Mouse (Mus musculus) gastrocnemius, adult 18-20 months (tissue): ENCODE data around the gene Mid1. TPM values are rescaled to one million over a fixed set of nuclear protein-coding genes. Genes with fewer than 3 reads are reported as not detected.

ENCODE experiments used
- DNase-seq: peaks from one replicate; pipeline ENCODE4 v3.0.0; 2021; ENCODE audit warnings: low spot score
- long read RNA-seq, 2 experiments: library from polyadenylated mRNA; stranded (forward); transcript quantifications; one replicate each; pipeline ENCODE4 v2.0.0; 2021
- total RNA-seq, 2 experiments: library from RNA; stranded (reverse); gene quantifications; 2 replicates each; pipeline ENCODE4 v1.2.3; 2021

Gene Mid1
- 1 to 10 TPM; 3.7 to 7.3 TPM for total RNA-seq
- long read RNA-seq, experiment 1, partial matches to known transcripts = 1 of 11 reads
- long read RNA-seq, experiment 1, other reads (novel, unspliced or antisense) = 10 of 11 reads
- long read RNA-seq, experiment 2, partial matches to known transcripts = 0 of 3 reads
- long read RNA-seq, experiment 2, other reads (novel, unspliced or antisense) = 3 of 3 reads

DNA sequence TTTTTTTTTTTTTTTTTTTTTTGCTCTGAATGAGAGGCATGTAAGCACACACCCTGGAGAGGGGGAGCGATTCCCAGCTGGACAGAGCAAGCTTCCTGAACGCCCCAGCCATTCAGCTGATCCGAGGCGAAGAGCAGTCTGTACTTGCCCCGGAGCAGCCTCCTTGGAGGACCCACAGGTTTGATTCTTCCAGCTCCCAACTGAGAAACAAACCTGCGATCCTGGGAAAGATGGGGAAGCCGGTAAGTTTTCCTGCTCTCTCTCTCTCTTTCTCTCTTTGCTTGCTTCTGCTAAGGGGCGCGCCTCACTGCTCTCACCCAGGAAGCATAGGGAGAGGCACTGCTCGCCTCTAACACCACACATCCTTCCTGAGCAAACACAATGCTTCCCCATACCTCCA, at the start of gene Mid1:
Mid1 (plus strand) TSS at position 69 of the 400 bp plus-strand sequence.
- peak; percentile 13 for DNase-seq

DNA sequence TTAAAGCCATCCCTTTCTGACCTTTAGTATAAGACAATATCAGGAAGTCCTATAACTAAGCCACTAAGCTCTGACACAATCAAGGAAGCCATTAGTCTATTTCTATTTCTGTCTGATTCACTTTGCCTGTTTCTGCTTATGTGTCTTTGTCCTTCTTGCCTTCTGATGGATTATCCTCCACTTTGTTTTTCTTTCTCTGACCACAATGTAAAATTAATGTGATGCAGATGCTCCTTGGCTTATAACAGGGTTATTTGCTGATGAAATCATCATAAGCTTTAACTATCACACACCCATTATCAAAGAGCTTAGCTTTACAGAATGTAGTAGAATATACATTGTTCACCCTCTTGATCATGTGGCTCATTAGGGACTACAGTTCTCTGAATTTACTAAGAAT, 11.9 kb upstream of the Mid1 start:
- DNase-seq = no peak

DNA sequence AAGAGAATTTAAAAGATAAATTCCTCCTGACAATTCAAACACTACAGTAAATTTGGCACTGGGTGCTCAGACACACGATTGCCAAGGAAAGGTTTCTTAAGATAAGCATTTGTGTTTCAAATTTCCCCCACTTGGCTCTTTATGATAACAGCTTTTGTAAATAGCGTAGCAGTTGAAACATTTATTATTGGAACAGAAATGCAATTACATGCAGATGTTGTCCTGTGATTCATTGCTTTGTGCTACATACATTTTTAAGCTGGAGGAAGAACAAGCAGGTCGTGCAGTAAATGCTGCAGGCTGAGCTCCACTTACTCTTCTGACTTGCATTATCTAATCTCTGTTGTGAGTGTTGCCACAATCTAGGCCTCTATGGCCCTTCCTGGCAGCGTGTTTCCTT, 8.7 kb upstream of the Mid1 start:
- DNase-seq = no peak

GRCm38 (mm10) chrX:169685731-169686130, 732 bp downstream of the Mid1 start:
- no peak for DNase-seq

DNA sequence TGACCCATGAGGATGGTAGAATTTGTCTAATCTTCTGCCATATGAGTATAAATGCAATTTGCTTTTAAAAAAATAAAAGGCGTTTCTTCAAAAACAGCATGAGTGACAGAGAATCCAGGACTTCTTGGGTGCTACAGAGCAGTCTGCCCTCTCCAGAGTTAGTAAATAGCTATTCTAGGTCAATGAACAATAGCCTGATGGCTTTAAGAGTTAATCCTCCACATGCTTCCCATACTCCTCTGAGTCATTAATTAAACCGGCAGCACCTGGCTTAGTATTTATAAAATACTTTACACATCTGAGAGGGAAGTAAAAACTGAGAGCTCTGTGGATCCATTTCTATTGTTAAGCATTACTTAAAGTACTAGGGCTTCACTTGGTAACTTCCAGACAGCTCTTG, 6.2 kb downstream of the Mid1 start:
- no peak for DNase-seq

DNA sequence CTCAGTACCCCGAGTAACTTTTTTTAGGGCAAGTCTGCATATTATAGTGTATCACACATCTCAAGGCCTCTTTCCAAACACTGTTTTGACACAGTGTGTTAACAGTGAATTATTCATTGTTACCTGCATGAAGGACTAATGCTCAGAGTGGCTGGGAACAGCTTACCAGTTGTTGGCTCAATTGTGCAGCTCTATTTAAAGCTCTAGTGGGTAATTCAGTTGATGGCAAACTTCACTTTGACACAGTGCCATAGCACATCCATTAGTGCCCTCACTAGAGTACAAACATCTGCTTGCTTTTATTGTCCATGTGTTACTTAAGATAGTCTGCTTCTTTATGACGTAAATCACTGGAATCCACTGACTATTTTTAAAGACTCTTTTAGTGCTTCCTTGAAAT, 6.7 kb downstream of the Mid1 start:
- DNase-seq = no peak

- DNase-seq = peak; percentile 39
These were observed 7.4 kb downstream of the Mid1 start for GRCm38 (mm10) chrX:169692225-169692909.

DNA sequence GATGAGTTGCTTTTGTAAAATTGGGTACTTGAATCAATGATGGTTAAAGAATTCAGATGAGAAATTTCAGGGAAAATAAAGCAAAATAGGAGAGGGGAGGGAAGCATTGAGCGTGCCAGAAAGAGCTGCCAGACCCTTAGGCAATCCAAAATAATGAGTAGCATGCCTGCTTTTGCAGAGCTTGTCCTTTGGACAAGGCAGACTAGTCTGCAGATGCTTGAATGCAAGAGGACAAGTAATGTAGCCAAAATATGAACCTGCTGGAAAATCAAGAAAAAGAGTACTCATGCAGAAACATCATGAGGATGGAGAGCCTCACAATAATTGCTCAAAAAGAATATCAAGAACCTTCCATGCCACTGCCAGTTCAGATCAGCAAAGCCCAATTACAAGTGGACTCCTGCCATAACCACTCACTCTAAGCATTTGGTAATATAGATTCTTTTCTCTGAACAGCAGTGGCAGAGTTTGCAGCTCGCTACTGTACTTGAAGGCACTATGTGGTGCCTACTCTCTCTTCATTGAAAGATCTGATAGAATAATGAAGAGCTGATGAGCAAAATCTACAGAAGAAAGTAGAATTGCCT, 19.1 kb downstream of the Mid1 start:
- DNase-seq = peak; percentile 63

GRCm38 (mm10) chrX:169723511-169723910, 38.5 kb downstream of the Mid1 start:
- peak; percentile 64 for DNase-seq

DNA sequence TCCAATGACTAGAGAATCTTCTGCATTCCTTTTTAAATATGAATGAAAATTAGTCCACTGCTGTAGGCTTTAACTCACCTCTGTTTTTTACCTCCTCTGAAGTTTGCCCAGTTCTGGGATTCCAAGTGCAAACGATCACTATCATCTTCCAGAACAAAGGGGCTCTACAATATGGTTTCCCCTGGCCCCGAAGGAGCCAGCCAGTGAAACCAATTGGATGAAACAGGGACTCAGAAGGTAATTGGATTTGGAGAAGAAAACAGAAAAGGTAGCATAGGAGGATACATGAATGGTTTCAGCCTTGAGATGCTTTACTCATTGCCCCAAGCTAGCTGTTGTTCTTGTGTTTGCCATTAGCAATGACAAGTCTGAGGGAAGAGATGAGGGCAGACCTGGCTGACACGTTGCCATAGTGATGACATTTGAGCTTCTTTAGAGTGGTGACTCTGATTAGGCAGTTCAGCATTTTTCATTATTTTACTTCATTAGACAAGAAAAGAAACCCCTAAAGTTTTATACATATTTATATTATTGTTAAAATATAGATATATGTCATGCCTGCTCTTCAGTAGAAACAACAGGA, 50.5 kb downstream of the Mid1 start:
- no peak for DNase-seq

DNA sequence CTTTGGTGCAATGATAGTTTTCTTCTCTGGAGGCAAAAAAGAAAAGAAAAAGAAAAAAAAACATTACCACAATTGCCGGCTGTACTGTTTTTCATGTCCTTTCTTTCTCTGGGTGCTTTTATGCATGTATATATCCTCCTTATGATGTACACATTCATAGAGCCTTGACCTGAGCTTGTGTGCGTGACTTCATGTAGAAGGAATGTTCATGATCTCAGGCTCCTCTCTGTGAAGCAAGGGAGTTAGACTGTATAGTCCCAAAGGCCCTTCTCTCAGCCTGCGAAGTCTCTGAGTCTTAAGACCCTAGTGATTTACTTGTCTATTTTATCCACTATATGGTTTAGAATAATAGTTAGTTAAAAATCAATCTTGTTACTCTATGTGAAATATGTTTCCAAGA, 73.0 kb downstream of the Mid1 start:
- DNase-seq = no peak

DNA sequence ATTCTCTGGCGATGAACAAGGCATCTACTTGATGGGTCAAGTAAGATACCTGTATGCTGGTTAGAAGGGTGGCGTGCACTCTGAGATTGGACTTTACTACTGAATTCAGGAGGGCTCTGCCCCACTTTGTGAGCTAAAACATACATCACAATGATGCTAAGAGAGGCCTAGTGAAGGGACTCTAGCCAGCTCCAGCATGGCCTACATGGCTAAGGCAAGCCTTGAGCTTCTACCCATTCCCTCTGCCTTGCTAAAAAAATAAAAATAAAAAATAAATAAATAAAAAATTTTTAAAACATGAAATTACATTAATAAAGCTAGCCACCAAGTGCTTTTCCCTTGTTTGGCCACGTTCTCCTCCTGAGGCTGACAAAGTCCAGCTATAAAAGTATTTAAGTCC, 94.5 kb downstream of the Mid1 start, which contains the start of gene 4933400A11Rik:
4933400A11Rik (minus strand) TSS at position 101 of the 400 bp plus-strand sequence.
- DNase-seq = no peak

DNA sequence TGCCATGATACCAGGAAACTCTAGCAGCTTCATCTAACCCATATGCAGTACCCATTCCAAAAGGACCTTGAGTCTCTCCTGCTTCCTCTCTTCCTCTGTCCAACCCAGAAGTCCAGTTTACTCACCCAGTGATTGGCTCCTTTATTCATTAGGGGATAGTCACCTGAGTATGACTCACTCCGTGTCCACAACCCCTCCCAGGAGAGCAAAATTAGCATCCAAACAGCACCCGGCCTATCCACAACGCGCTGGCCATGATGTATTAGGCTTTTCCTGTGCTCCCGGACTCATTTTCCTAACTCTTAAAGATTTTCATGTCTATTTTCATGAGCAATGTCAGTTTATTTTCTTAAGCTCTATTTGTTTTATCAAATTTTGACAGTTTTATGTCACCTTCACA, 104.7 kb downstream of the Mid1 start:
- DNase-seq = no peak

DNA sequence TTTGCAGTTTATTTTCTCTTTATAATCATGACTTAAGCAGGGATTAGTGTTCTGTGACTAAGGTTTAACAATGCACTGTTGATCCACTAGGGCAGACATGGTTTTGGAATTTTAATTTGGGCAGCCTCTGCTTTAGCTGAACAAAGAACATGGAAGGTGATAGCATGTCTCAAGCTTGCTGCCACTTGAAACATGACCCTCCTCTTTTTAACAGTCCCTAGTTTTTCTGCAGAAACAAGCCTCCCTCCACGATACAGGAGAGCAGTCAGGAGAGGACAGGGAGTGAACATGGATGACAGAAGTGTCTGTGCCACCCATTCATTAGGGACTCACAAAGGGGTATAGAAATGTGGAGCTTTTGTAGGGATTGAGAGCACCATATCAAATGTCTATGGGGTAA, 107.9 kb downstream of the Mid1 start:
- DNase-seq = no peak

DNA sequence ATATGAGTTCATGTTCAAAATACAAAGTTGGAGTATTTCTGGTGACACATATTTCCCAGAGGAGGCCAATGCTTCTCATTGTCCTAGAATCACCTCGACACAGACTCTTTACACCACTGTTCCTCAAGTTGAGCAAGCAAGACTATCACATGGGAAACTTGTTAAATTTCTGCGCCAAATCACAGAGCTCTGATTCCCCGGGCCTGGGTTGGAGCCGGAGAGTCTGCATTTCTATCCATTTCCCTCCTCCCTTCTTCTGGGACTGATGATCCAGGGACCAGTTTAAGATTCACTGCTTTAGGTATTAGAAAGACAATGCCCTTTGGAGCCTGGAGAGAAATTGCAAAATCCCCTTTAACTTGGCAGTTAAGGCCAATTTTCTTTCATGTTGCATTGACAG, 109.4 kb downstream of the Mid1 start:
- DNase-seq = peak; percentile 4

- DNase-seq = peak; percentile 13
These were observed 109.9 kb downstream of the Mid1 start for GRCm38 (mm10) chrX:169794831-169795311.

- no peak for DNase-seq
These were observed 112.1 kb downstream of the Mid1 start for GRCm38 (mm10) chrX:169797148-169797547.

- DNase-seq = peak; percentile 58
These were observed 114.1 kb downstream of the Mid1 start for GRCm38 (mm10) chrX:169798987-169799680.

DNA sequence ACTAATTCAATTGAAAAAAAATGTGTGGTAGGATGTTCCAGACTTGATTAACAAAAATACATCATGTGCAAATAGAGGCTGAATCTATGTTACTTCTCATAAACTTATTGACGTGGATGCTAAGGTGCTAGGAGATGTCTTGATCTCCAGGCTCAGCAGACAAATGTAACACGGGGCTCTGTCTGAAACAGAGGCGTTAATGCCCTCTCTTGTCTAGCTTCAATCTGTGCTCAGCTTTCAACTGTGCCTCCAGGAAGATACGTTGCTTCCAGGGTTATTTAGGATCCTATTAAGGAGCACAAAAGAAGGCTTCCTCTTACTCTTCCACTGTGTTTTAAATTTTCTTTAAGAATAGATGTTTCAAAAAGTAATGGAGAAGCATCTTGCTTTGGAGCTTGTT, 115.2 kb downstream of the Mid1 start:
- DNase-seq = no peak

- no peak for DNase-seq
These were observed 120.8 kb downstream of the Mid1 start for GRCm38 (mm10) chrX:169805791-169806190.

GRCm38 (mm10) chrX:169807744-169808143, 122.7 kb downstream of the Mid1 start:
- DNase-seq = no peak

- DNase-seq = no peak
These were observed 126.3 kb downstream of the Mid1 start for GRCm38 (mm10) chrX:169811318-169811717.
